22 mouse cellular contexts compared by ENCODE assay signal in the genomic region with DNA sequence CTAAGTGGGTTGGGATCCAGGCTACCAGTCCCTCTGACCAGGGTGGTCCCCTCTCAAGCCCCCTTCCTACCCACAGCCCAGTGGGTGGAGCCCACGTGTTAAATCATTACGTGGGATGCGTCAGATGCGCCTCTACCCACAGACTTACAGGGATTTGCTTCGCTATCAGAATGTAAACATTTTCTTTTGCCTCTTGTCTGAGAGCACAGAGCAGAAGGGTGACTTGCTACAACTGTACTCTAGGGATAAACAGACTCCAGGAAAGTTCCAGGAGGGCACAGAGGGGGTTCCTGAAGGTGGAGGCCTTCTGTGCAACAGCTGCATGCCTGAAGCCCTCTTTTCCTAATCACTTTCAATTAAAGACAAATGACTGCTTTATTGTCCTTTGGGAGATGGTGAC.
DNase-seq lines count a peak whose midpoint lies in the region; ATAC-seq and TF ChIP-seq lines count a peak whose summit lies in the region.
"Had no signal": no experiment of that assay in that cellular context is flagged by ENCODE, and none has a peak within 500 bp of the region (broad histone marks: within the 10 kb centered on the region; RNA-seq: fewer than 3 reads in every experiment).

No protein-coding gene starts in this region.

- DNase-seq in heart, adult 9 months (ENCODE audit: low spot score in 2 of 2) = no peak
- no peak for DNase-seq in liver, embryonic 13.5 days
- DNase-seq in liver, embryonic 11.5 days (ENCODE audit: low spot score) = no peak
- peak; percentile 29 for DNase-seq in retina, postnatal 1 day
- no peak for DNase-seq in adrenal gland, adult 8-10 months
- DNase-seq in hindbrain, postnatal 0 days (ENCODE audit: low spot score) = no peak
- DNase-seq: adrenal gland, postnatal 25 days; B cell, adult 2 months; cerebellum, postnatal 14 days; embryo, embryonic 11 days; gastrocnemius, postnatal 14 days; kidney, adult 18-20 months; layer of hippocampus, adult 9-11 months had no signal

- no peaks in the 10 kb centered on the region for H3K36me3 ChIP-seq in heart, embryonic 15.5 days
- no peaks in the 10 kb centered on the region for H3K36me3 ChIP-seq in liver, embryonic 13.5 days
- H3K36me3 ChIP-seq in liver, embryonic 11.5 days (ENCODE audit: control insufficient read depth, insufficient read depth, low read length) = no peaks in the 10 kb centered on the region
- no peaks in the 10 kb centered on the region for H3K36me3 ChIP-seq in hindbrain, postnatal 0 days (ENCODE audit: insufficient read depth, low read length)
- H3K36me3 ChIP-seq: forebrain, embryonic 12.5 days had no signal

- no peak overlapping the region for H3K9ac ChIP-seq in heart, embryonic 15.5 days
- no peak overlapping the region for H3K9ac ChIP-seq in liver, embryonic 13.5 days
- no peak overlapping the region for H3K9ac ChIP-seq in liver, embryonic 11.5 days (ENCODE audit: low read depth, low read length)
- no peak overlapping the region for H3K9ac ChIP-seq in hindbrain, postnatal 0 days (replicated peaks; ENCODE audit: low read length)
- H3K9ac ChIP-seq: embryonic facial prominence, embryonic 15.5 days; forebrain, embryonic 12.5 days; hindbrain, embryonic 13.5 days; limb, embryonic 13.5 days had no signal

- no peaks in the 10 kb centered on the region for H3K27me3 ChIP-seq in heart, embryonic 15.5 days
- no peaks in the 10 kb centered on the region for H3K27me3 ChIP-seq in liver, embryonic 13.5 days
- no peaks in the 10 kb centered on the region for H3K27me3 ChIP-seq in liver, embryonic 11.5 days (replicated peaks; ENCODE audit: control insufficient read depth, insufficient read depth, low read length)
- H3K27me3 ChIP-seq in hindbrain, postnatal 0 days (ENCODE audit: insufficient read depth, low read length) = no peaks in the 10 kb centered on the region
- H3K27me3 ChIP-seq: embryonic facial prominence, embryonic 15.5 days; forebrain, embryonic 12.5 days; hindbrain, embryonic 13.5 days; limb, embryonic 13.5 days; Patski had no signal

- H3K27ac ChIP-seq in heart, embryonic 15.5 days = 0 out of 2 replicates have a peak overlapping the region, but pooled peaks have one; percentile 5
- 0 out of 2 replicates have a peak overlapping the region, but pooled peaks have one; percentile 5 for H3K27ac ChIP-seq in liver, embryonic 13.5 days
- H3K27ac ChIP-seq in liver, embryonic 11.5 days (ENCODE audit: low read depth, low read length) = no peak overlapping the region
- H3K27ac ChIP-seq in embryonic fibroblast, embryonic 13.5 days (ENCODE audit: insufficient read depth, low read length) = peak overlapping the region; percentile 41; the same call in 1 of the 2 replicates
- H3K27ac ChIP-seq in hindbrain, postnatal 0 days = no peak overlapping the region
- H3K27ac ChIP-seq: embryonic facial prominence, embryonic 15.5 days; forebrain, embryonic 12.5 days; hindbrain, embryonic 13.5 days; limb, embryonic 13.5 days had no signal

- TF ChIP-seq CTCF in embryonic fibroblast, embryonic 13.5 days (IDR thresholded peaks at IDR 0.05; ENCODE audit: borderline replicate concordance, insufficient read depth, low read length) = no peak
- TF ChIP-seq CTCF in hindbrain, postnatal 0 days (IDR thresholded peaks at IDR 0.05; ENCODE audit: low read depth) = no peak

- no peak for TF ChIP-seq POLR2A in embryonic fibroblast, embryonic 13.5 days (IDR thresholded peaks at IDR 0.05; ENCODE audit: low read depth, low read length)

- no peaks in the 10 kb centered on the region for H3K9me3 ChIP-seq in heart, embryonic 15.5 days (replicated peaks)
- no peaks in the 10 kb centered on the region for H3K9me3 ChIP-seq in liver, embryonic 13.5 days (replicated peaks)
- H3K9me3 ChIP-seq in liver, embryonic 11.5 days (ENCODE audit: control insufficient read depth, low read length) = no peaks in the 10 kb centered on the region
- H3K9me3 ChIP-seq in hindbrain, postnatal 0 days (ENCODE audit: low read length) = no peaks in the 10 kb centered on the region
- H3K9me3 ChIP-seq: embryonic facial prominence, embryonic 15.5 days; forebrain, embryonic 12.5 days; hindbrain, embryonic 13.5 days; limb, embryonic 13.5 days had no signal

- WGBS in heart, embryonic 15.5 days = 36% methylated on average over 5 of the region's 5 CpGs
- 62% methylated on average over 5 of the region's 5 CpGs for WGBS in liver, embryonic 13.5 days (ENCODE audit: insufficient replicate concordance)
- 58% methylated on average over 5 of the region's 5 CpGs for WGBS in liver, embryonic 11.5 days
- WGBS in hindbrain, postnatal 0 days = 78% methylated on average over 5 of the region's 5 CpGs

- H3K4me2 ChIP-seq in heart, embryonic 15.5 days = no peak overlapping the region
- H3K4me2 ChIP-seq in liver, embryonic 13.5 days = no peak overlapping the region
- H3K4me2 ChIP-seq in liver, embryonic 11.5 days = no peak overlapping the region
- no peak overlapping the region for H3K4me2 ChIP-seq in hindbrain, postnatal 0 days (ENCODE audit: low read depth, low read length)
- H3K4me2 ChIP-seq: embryonic facial prominence, embryonic 15.5 days; forebrain, embryonic 12.5 days; hindbrain, embryonic 13.5 days; limb, embryonic 13.5 days had no signal

- no peak overlapping the region for H3K4me3 ChIP-seq in heart, embryonic 15.5 days
- H3K4me3 ChIP-seq in liver, embryonic 13.5 days (replicated peaks) = no peak overlapping the region
- no peak overlapping the region for H3K4me3 ChIP-seq in liver, embryonic 11.5 days (ENCODE audit: low read depth, low read length)
- H3K4me3 ChIP-seq in embryonic fibroblast, embryonic 13.5 days (ENCODE audit: insufficient read depth, low read length) = no peak overlapping the region
- no peak overlapping the region for H3K4me3 ChIP-seq in hindbrain, postnatal 0 days (ENCODE audit: low read length)
- H3K4me3 ChIP-seq: embryonic facial prominence, embryonic 15.5 days; forebrain, embryonic 12.5 days; hindbrain, embryonic 13.5 days; limb, embryonic 13.5 days had no signal

- no peak for ATAC-seq in heart, embryonic 15.5 days (replicated peaks; ENCODE audit: insufficient number of reproducible peaks, insufficient read depth, low FRiP score, low read depth)
- no peak for ATAC-seq in liver, embryonic 13.5 days (ENCODE audit: low read depth)
- no peak for ATAC-seq in liver, embryonic 11.5 days (replicated peaks; ENCODE audit: low FRiP score)
- ATAC-seq in hindbrain, postnatal 0 days = no peak
- ATAC-seq: activated CD4-positive, CD25-positive, alpha-beta regulatory T cell, adult 4 months; midbrain, embryonic 16.5 days; Patski had no signal

- H3K4me1 ChIP-seq in heart, embryonic 15.5 days (replicated peaks) = peaks cover 16% of the 10 kb centered on the region
- H3K4me1 ChIP-seq in liver, embryonic 13.5 days (replicated peaks) = peaks cover 14% of the 10 kb centered on the region
- H3K4me1 ChIP-seq in liver, embryonic 11.5 days (replicated peaks; ENCODE audit: control insufficient read depth, insufficient read depth, low read length) = peaks cover 3% of the 10 kb centered on the region; the same call in 1 of the 2 replicates
- no peaks in the 10 kb centered on the region; the same call in 1 of the 2 replicates for H3K4me1 ChIP-seq in embryonic fibroblast, embryonic 13.5 days (ENCODE audit: control insufficient read depth, insufficient read depth, low read length)
- no peaks in the 10 kb centered on the region for H3K4me1 ChIP-seq in hindbrain, postnatal 0 days (ENCODE audit: insufficient read depth, low read length)
- H3K4me1 ChIP-seq: forebrain, embryonic 12.5 days had no signal

Comparison
In these comparisons a context has a peak if more than half of its experiments do, and no peak if none do; other contexts are left out.
1. H3K27ac ChIP-seq: peak in heart, embryonic 15.5 days (single experiment), liver, embryonic 13.5 days (single experiment) and embryonic fibroblast, embryonic 13.5 days (single experiment); none in liver, embryonic 11.5 days (single experiment) and hindbrain, postnatal 0 days (single experiment).